7 mouse cellular contexts compared by ENCODE assay signal in genomic region chr1:172082101-172082898, GRCm38 (mm10). TPM values are rescaled to one million over a fixed set of nuclear protein-coding genes. Genes with fewer than 3 reads are reported as not detected.
DNase-seq lines count a peak whose midpoint lies in the region; ATAC-seq lines count a peak whose summit lies in the region.

Gene Copa (plus strand): TSS chr1:172082529.
Gene Ncstn (minus strand): TSS chr1:172082795.

- no peaks in the 10 kb centered on the region for H3K9me3 ChIP-seq in embryonic facial prominence, embryonic 11.5 days (replicated peaks; ENCODE audit: control insufficient read depth, low read length)
- H3K9me3 ChIP-seq in limb, embryonic 10.5 days (replicated peaks) = no peaks in the 10 kb centered on the region
- no peaks in the 10 kb centered on the region for H3K9me3 ChIP-seq in midbrain, embryonic 13.5 days

- under 1% methylated on average over 40 of the region's 40 CpGs for WGBS in embryonic facial prominence, embryonic 11.5 days
- under 1% methylated on average over 40 of the region's 40 CpGs for WGBS in limb, embryonic 10.5 days
- WGBS in midbrain, embryonic 13.5 days = under 1% methylated on average over 40 of the region's 40 CpGs

- no peaks in the 10 kb centered on the region for H3K4me1 ChIP-seq in embryonic facial prominence, embryonic 11.5 days (ENCODE audit: control insufficient read depth, insufficient read depth, low read length)
- peaks cover 16% of the 10 kb centered on the region for H3K4me1 ChIP-seq in limb, embryonic 10.5 days
- peaks cover 33% of the 10 kb centered on the region for H3K4me1 ChIP-seq in midbrain, embryonic 13.5 days (replicated peaks)

- peak within 1 kb of the TSS; percentile 47 for H3K4me2 ChIP-seq in embryonic facial prominence, embryonic 11.5 days (ENCODE audit: low read depth, low read length)
- peak within 1 kb of the TSS; percentile 88 for H3K4me2 ChIP-seq in midbrain, embryonic 13.5 days (replicated peaks)

- peak; percentile 95 for DNase-seq in adrenal gland, postnatal 14 days
- DNase-seq in embryonic facial prominence, embryonic 11.5 days (ENCODE audit: low spot score) = peak; percentile 97
- peak; percentile 95 for DNase-seq in kidney, adult 11 months
- DNase-seq in limb, embryonic 10.5 days (ENCODE audit: low spot score) = peak; percentile 95
- peak; percentile 88 for DNase-seq in spleen, adult 12 weeks (ENCODE audit: low spot score)

- no peaks in the 10 kb centered on the region for H3K27me3 ChIP-seq in embryonic facial prominence, embryonic 11.5 days (ENCODE audit: control insufficient read depth, insufficient read depth, low read length)
- no peaks in the 10 kb centered on the region for H3K27me3 ChIP-seq in limb, embryonic 10.5 days (ENCODE audit: low read depth, poor library complexity, severe bottlenecking)
- no peaks in the 10 kb centered on the region for H3K27me3 ChIP-seq in midbrain, embryonic 13.5 days

- H3K4me3 ChIP-seq in embryonic facial prominence, embryonic 11.5 days (ENCODE audit: low read depth, low read length) = peak within 1 kb of the TSS; percentile 92
- peak within 1 kb of the TSS; percentile 88 for H3K4me3 ChIP-seq in limb, embryonic 10.5 days
- H3K4me3 ChIP-seq in midbrain, embryonic 13.5 days (replicated peaks) = peak within 1 kb of the TSS; percentile 71

- peak within 1 kb of the TSS; percentile 59 for H3K27ac ChIP-seq in embryonic facial prominence, embryonic 11.5 days (replicated peaks; ENCODE audit: low read depth, low read length)
- peak within 1 kb of the TSS; percentile 89 for H3K27ac ChIP-seq in limb, embryonic 10.5 days
- H3K27ac ChIP-seq in midbrain, embryonic 13.5 days = peak within 1 kb of the TSS; percentile 85

- peak within 1 kb of the TSS; percentile 87 for H3K9ac ChIP-seq in embryonic facial prominence, embryonic 11.5 days (replicated peaks; ENCODE audit: low read length)
- peak within 1 kb of the TSS; percentile 83 for H3K9ac ChIP-seq in midbrain, embryonic 13.5 days (replicated peaks)

- peaks cover 2% of the 10 kb centered on the region; the same call in 1 of the 2 replicates for H3K36me3 ChIP-seq in embryonic facial prominence, embryonic 11.5 days (replicated peaks; ENCODE audit: control insufficient read depth, insufficient read depth, low read depth, low read length)
- H3K36me3 ChIP-seq in limb, embryonic 10.5 days = peaks cover 36% of the 10 kb centered on the region
- H3K36me3 ChIP-seq in midbrain, embryonic 13.5 days = peaks cover 29% of the 10 kb centered on the region

- peak; percentile 96 for ATAC-seq in embryonic facial prominence, embryonic 11.5 days (replicated peaks; ENCODE audit: insufficient number of reproducible peaks, low FRiP score, low TSS enrichment, low read depth)
- ATAC-seq in granulocyte monocyte progenitor cell, adult 5-6 weeks (replicated peaks; ENCODE audit: poor library complexity, severe bottlenecking) = peak; percentile 97
- ATAC-seq in midbrain, embryonic 13.5 days = peak; percentile 99

RNA-seq across cellular contexts. Expression of gene Copa, which starts in this region (rescaled TPM):
- 161 TPM in 2 replicates for total RNA-seq in adrenal gland, postnatal 14 days (2021)
- 185 and 186 TPM in 2 replicates for polyA plus RNA-seq in embryonic facial prominence, embryonic 11.5 days (2014; fragmentation: Nextera tagmentation; extraction: Ambion mirVana)
- 183 and 188 TPM in 2 replicates for total RNA-seq in granulocyte monocyte progenitor cell, adult 5-6 weeks (2014; fragmentation: Nextera tagmentation)
- total RNA-seq in granulocyte monocyte progenitor cell, adult 5-6 weeks (2017) = 175 and 184 TPM in 2 replicates
- polyA plus RNA-seq in limb, embryonic 10.5 days (2016; fragmentation: Nextera tagmentation; extraction: Ambion mirVana) = 155 and 201 TPM in 2 replicates
- polyA plus RNA-seq in midbrain, embryonic 13.5 days (2015; fragmentation: Nextera tagmentation; extraction: Ambion mirVana) = 190 and 202 TPM in 2 replicates

RNA-seq across cellular contexts. Expression of gene Ncstn, which starts in this region (rescaled TPM):
- 89.8 and 101 TPM in 2 replicates for total RNA-seq in adrenal gland, postnatal 14 days (2021)
- polyA plus RNA-seq in embryonic facial prominence, embryonic 11.5 days (2014; fragmentation: Nextera tagmentation; extraction: Ambion mirVana) = 85.6 and 89.2 TPM in 2 replicates
- total RNA-seq in granulocyte monocyte progenitor cell, adult 5-6 weeks (2014; fragmentation: Nextera tagmentation) = 63.1 and 77.4 TPM in 2 replicates
- 29.3 and 38.9 TPM in 2 replicates for total RNA-seq in granulocyte monocyte progenitor cell, adult 5-6 weeks (2017)
- 83.4 and 95.9 TPM in 2 replicates for polyA plus RNA-seq in limb, embryonic 10.5 days (2016; fragmentation: Nextera tagmentation; extraction: Ambion mirVana)
- 126 and 129 TPM in 2 replicates for polyA plus RNA-seq in midbrain, embryonic 13.5 days (2015; fragmentation: Nextera tagmentation; extraction: Ambion mirVana)

Comparison
In these comparisons a context has a peak if more than half of its experiments do, and no peak if none do; other contexts are left out.
1. Peak in every context shown above with its lines: DNase-seq, ATAC-seq, H3K4me3 ChIP-seq and H3K27ac ChIP-seq.